Mouse (Mus musculus): ENCODE results near the gene Rhoj. TPM values are rescaled to one million over a fixed set of nuclear protein-coding genes. Genes with fewer than 3 reads are reported as not detected.

The Rhoj gene
- total RNA-seq, 2 experiments from 2014 or later = 14.2 to 15.3 TPM

Other genes with a start within 250 kb of the Rhoj start
- gene Kcnh5, start 131.0 kb upstream of the Rhoj start, total RNA-seq (2021) = not detected
- gene Gphb5, start 108.5 kb downstream of the Rhoj start, total RNA-seq (2021) = not detected